Mouse (Mus musculus) heart, embryonic 16.5 days (tissue): ENCODE results near the gene Zmynd19. TPM values are rescaled to one million over a fixed set of nuclear protein-coding genes. Genes with fewer than 3 reads are reported as not detected.

ENCODE experiments used
- ATAC-seq: fragments of 200-750 bp; cut with Nextera tagmentation; replicated peaks from 2 replicates; pipeline ENCODE4 v1.8.0; 2017; ENCODE audit warnings: moderate number of reproducible peaks; ENCODE audit not compliant: insufficient read depth, low FRiP score; ENCODE audit errors: extremely low read depth
- H3K27ac ChIP-seq: fragments of 300-500 bp; sonication (generic); 2 replicates; pipeline ENCODE4 v1.5.1; 2014; ENCODE audit warnings: mild to moderate bottlenecking, low read length, control low read depth, moderate library complexity
- H3K27me3 ChIP-seq: fragments of 300-500 bp; sonication (generic); 2 replicates; pipeline ENCODE4 v1.6.1; 2014; ENCODE audit warnings: low read length, mixed read lengths; ENCODE audit not compliant: control insufficient read depth, insufficient read depth
- H3K36me3 ChIP-seq: fragments of 300-500 bp; sonication (generic); 2 replicates; pipeline ENCODE4 v1.6.1; 2014; ENCODE audit not compliant: control insufficient read depth, insufficient read depth
- H3K4me1 ChIP-seq: fragments of 300-500 bp; sonication (generic); 2 replicates; pipeline ENCODE4 v1.6.1; 2014; ENCODE audit warnings: low read length, mixed read lengths; ENCODE audit not compliant: control insufficient read depth, insufficient read depth
- H3K4me2 ChIP-seq: fragments of 300-500 bp; sonication (generic); 2 replicates; pipeline ENCODE4 v1.6.1; 2014; ENCODE audit warnings: low read depth, mild to moderate bottlenecking, control low read depth, low read length
- H3K4me3 ChIP-seq: fragments of 300-500 bp; sonication (generic); 2 replicates; pipeline ENCODE4 v1.5.1; 2014; ENCODE audit warnings: mild to moderate bottlenecking, control low read depth, low read length
- H3K9ac ChIP-seq: fragments of 300-500 bp; sonication (generic); 2 replicates; pipeline ENCODE4 v1.6.1; 2014; ENCODE audit warnings: low read length, control low read depth
- H3K9me3 ChIP-seq: fragments of 300-500 bp; sonication (generic); replicated peaks from 2 replicates; pipeline ENCODE4 v1.6.1; 2016; ENCODE audit warnings: low read length; ENCODE audit not compliant: control insufficient read depth
- WGBS: fragments of 180-500 bp; shearing (Covaris S2); extraction: QIAGEN DNeasy Blood & Tissue Kit; methylation state at CpG from one replicate; pipeline ENCODE4 v1.1.7; 2014; 5-methylcytosine and 5-hydroxymethylcytosine counted together
- microRNA-seq: library from miRNA; unstranded; fragments of <30 nt; microRNA quantifications from one replicate; pipeline ENCODE4, GENCODE M21; 2017
- polyA plus RNA-seq: library from polyadenylated mRNA; unstranded; fragments of >200 nt; fragmentation: Nextera tagmentation; extraction: Ambion mirVana; gene quantifications from 2 replicates; pipeline ENCODE4 v1.2.1, GENCODE M21; 2015

Gene Zmynd19
- polyA plus RNA-seq, 1 experiment from 2014 or later: 5.3 TPM

DNA sequence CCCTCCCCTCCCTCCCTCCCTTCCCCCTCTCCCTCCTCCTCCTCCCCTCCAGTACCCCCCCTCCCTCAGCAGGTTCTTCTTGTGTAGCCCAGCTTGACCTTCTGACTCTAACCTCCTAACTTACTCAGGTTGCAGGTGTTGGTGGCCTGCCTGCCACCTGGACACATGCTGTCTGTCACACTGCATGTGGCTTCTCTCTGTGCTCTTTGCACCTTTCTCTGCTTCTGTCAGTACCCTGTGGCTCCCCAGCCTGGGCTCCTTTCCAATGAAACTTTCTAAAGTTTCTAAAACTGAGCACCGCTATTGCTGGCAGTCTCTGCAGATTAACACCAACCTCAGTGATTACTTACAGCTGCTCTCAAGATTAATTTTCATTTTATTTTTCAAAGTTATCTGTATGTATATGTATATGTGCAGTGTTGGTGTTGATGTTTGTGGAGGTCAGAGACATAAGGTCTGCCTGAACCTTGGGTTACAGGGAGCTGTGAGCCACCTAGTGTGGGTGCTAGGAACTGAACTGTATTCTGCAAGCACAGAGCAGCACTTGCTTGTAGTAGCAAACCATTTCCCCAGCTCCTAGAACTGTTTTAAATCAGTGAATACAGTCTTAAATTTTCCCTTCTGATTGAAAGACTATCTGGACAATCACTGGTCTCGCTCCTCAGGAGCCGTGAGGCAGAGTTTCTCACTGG, 51.1 kb downstream of the Zmynd19 start:
- peak; percentile 60; the same call in 1 of the 2 replicates for ATAC-seq

DNA sequence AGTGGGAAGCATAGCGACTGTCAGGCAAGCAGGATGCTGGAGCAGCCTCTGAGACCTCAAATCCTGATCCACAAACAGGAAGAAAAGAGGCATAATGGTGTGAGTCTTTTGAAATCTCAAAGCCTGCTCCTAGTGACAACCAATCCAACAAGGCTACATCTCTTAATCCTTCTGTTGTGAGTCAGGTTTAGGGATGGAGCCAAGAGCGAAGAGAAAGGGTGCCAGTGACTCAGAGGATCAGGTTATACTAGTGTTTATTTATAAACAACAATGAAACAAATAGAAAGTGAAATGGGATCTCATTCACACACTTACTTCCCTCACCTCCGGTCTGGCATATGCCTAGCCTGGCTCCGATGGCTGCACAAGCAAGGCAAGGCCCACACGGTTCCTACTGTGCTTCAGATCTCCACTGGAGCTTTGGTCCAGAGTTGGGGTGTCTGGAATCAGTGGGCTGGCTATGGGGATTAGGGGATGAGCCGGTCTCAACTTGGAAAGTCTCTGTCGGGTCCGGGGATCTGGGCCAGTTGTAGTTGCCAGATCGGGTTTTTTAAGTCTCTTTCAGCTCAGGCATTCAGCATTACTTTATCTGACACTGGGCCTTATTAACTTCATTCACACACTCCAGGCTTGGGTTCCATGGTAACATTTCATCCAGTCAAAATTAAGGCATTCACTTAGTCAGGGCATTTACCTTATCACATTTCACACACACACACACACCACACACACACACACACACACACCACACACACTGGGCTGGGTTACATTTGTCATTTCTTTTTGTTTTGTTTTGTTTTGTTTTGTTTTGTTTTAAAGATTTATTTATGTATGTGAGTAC, 54.6 kb downstream of the Zmynd19 start:
- 78% methylated on average over 9 of the region's 9 CpGs for WGBS

More for the DNA sequence above, 51.1 kb downstream of the Zmynd19 start:
- Histone ChIP-seq H3K27ac (no peak overlapping the region), H3K4me2 (no peak overlapping the region), H3K36me3 (peaks cover 4% of the 10 kb centered on the region; the same call in 1 of the 2 replicates), H3K4me3 (no peak overlapping the region), H3K9me3 (no peaks in the 10 kb centered on the region), H3K27me3 (no peaks in the 10 kb centered on the region), H3K9ac (no peak overlapping the region), H3K4me1 (no peaks in the 10 kb centered on the region)
- 61% methylated on average over 3 of the region's 3 CpGs for WGBS

DNA sequence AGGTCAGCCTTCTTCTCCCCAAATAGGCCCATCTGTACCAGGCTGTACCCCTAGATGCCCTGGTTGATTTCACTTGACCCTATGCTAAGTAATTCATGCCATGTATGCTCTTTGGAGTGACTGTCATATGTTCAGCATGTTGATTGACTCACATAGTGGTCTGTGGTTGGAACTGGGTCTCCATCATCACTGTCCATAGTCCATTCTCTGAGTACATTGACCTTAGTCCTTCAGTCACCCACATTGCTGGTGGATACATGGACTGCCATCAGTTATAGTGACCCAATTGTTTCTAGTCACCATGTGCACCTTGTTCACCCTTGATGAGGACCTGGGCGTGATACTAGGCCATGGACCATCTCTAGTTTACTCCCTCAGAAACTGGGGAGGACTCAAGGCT, 57.2 kb downstream of the Zmynd19 start:
- ATAC-seq: no peak
- no peak overlapping the region for H3K4me3 ChIP-seq
- no peaks in the 10 kb centered on the region for H3K4me1 ChIP-seq
- H3K27ac ChIP-seq: no peak overlapping the region
- peaks cover 4% of the 10 kb centered on the region; the same call in 1 of the 2 replicates for H3K36me3 ChIP-seq
- no peak overlapping the region for H3K4me2 ChIP-seq
- no peaks in the 10 kb centered on the region for H3K9me3 ChIP-seq
- H3K9ac ChIP-seq: no peak overlapping the region
- WGBS: 92% methylated on average over 1 of the region's 1 CpGs
- H3K27me3 ChIP-seq: no peaks in the 10 kb centered on the region

More for the DNA sequence above, 54.6 kb downstream of the Zmynd19 start:
- ATAC-seq: no peak
- peaks cover 4% of the 10 kb centered on the region; the same call in 1 of the 2 replicates for H3K36me3 ChIP-seq
- no peaks in the 10 kb centered on the region for H3K27me3 ChIP-seq
- no peak overlapping the region for H3K4me3 ChIP-seq
- no peaks in the 10 kb centered on the region for H3K4me1 ChIP-seq
- H3K4me2 ChIP-seq: no peak overlapping the region
- H3K9ac ChIP-seq: no peak overlapping the region
- no peaks in the 10 kb centered on the region for H3K9me3 ChIP-seq
- no peak overlapping the region for H3K27ac ChIP-seq

DNA sequence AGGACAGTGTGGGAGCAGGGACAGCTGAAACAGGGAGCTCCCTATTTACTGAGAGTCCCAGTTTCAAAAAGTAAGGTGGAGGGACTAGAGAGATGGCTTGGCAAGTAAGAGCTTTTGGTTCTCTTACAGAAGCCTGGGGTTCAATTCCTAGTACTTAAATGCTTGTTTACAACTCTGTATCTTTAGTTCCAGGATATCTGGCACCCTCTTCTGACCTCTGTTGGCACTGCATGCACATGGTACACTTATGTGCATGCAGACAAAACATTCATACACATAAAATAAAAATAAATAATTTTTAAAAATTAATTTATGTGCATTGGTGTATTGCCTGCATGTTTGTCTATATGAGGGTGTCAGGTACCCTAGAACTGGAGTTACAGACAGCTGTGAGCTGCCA, 58.7 kb downstream of the Zmynd19 start:
- no peak for ATAC-seq
- no peak overlapping the region for H3K9ac ChIP-seq
- H3K9me3 ChIP-seq: no peaks in the 10 kb centered on the region
- no peak overlapping the region for H3K27ac ChIP-seq
- no peaks in the 10 kb centered on the region for H3K36me3 ChIP-seq
- no peak overlapping the region for H3K4me2 ChIP-seq
- no peak overlapping the region for H3K4me3 ChIP-seq
- no peaks in the 10 kb centered on the region for H3K27me3 ChIP-seq
- H3K4me1 ChIP-seq: no peaks in the 10 kb centered on the region

Small RNAs within 50 kb of the gene (microRNA-seq; reads per million reads assigned to microRNA genes)
- gene Gm22875: not detected

Other genes starting within 250 kb of the Zmynd19 start
- gene Cacna1b, start 186.6 kb upstream of the Zmynd19 start, polyA plus RNA-seq: 0.13 and 0.36 TPM in 2 replicates
- gene Ehmt1, start 30.2 kb upstream of the Zmynd19 start, polyA plus RNA-seq: 49.0 and 51.5 TPM in 2 replicates
- gene Arrdc1, start 14.5 kb upstream of the Zmynd19 start, polyA plus RNA-seq: 22.3 and 28.2 TPM in 2 replicates
- gene Dph7, start 12.6 kb downstream of the Zmynd19 start, polyA plus RNA-seq: 16.8 and 17.4 TPM in 2 replicates
- 125 and 150 TPM in 2 replicates for gene Mrpl41, start 25.3 kb downstream of the Zmynd19 start, polyA plus RNA-seq
- 12.5 and 13.2 TPM in 2 replicates for gene Pnpla7, start 26.2 kb downstream of the Zmynd19 start, polyA plus RNA-seq
- gene Nsmf, start 104.6 kb downstream of the Zmynd19 start, polyA plus RNA-seq: 59.3 and 62.9 TPM in 2 replicates
- gene Entpd8, start 130.5 kb downstream of the Zmynd19 start, polyA plus RNA-seq: 0.30 TPM in 1 of 2 replicates, not detected in the other
- gene Noxa1, start 145.4 kb downstream of the Zmynd19 start, polyA plus RNA-seq: 0.19 TPM in 1 of 2 replicates, not detected in the other
- gene Nrarp, start 231.0 kb downstream of the Zmynd19 start, polyA plus RNA-seq: 16.2 and 18.1 TPM in 2 replicates
- gene Tor4a, start 247.1 kb downstream of the Zmynd19 start, polyA plus RNA-seq: 8.5 and 10.0 TPM in 2 replicates